Mouse (Mus musculus) T-helper 2 cell (primary cell): ENCODE data around the gene Nudt22.

ENCODE experiments used
- in situ Hi-C: fragments of 300-600 bp; cut with MboI, MseI; formaldehyde crosslinking; loops from one replicate; pipeline ENCODE4 v1.15.1; 2025; ENCODE audit warnings: high pct_unique_total_duplicates

Gene Nudt22

DNA sequence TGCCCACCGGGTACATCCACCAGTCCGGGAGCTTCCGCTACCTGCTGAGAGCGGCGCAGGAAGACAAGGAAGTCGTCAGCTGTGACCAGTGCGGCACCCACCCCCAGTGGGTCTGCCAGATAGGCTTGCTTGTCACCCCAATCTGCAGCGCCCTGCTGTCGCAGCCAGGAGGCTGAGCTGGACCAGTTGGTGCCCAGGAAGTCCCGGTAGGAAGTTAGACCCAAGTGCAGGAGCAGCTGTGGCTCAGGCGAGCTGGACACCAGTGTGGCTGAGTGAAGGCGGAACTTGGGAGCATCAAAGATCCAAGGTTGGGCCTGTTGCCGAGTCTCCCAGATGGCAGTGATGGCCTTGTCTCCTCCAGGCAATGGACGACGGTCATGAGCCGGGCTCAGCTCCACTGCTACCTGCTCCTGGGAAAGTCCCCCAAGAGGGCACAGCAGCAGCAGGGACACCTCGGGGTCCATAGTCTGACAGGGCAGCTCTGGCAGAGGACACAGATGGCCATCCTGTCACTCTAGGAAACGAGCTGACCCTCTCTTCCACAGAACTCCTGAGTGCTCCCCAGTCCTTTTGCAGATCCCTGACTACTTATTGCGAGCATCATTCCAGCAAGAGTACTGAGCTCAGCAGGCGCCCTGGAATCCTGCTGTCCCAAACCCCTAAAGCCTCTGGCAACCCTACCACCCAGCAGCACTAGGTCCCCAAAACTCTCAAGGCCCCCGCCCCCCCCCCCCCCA is 494 bp downstream of the Nudt22 start:
- in situ Hi-C loops: loop anchor here (10.0 kb wide), 1 partner anchor 1749 kb away; the partner anchor contains the start of genes 1700092M07Rik and Stx5a

DNA sequence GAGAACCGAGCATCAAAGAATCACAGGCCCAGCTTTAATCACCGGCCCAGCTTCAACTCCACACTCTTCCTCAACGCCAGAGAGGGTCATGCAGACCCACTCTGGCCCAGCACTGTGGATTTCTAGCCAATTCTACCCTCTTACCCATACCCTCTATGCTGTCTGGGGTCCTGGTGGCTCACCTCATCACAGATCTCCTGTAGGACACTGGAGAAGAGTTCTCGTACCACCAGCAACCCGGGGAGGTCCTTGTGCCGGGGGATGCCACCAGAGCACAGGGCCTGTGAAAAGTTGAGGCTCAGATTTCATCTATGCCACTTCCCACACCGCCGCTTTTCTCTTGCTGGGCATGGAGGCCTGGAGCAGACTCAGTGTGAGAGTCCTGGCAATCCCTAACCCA is 1.4 kb downstream of the Nudt22 start:
- in situ Hi-C loops: loop anchor here (10.0 kb wide), 1 partner anchor 1750 kb away; the partner anchor contains the start of genes 1700092M07Rik and Stx5a

DNA sequence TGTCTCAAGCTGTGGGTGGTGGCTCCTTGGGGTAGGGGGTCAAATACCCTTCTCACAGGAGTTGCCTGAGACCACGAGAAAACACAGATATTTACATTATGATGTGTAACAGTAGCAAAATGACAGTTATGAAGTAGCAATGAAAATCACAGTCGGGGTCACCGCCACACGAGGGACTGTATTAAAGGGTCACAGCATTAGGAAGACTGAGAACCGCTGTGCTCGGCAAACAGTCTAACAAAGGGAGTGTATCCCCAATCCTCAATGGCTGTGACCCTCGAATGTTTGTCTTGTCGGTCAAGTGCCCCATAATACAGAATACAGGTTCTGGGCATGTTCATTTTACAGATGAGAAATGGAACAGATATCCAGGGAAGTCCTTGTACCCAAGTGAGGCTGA is 1.9 kb downstream of the Nudt22 start:
- in situ Hi-C loops: loop anchor here (10.0 kb wide), 1 partner anchor 1751 kb away; the partner anchor contains the start of genes 1700092M07Rik and Stx5a

DNA sequence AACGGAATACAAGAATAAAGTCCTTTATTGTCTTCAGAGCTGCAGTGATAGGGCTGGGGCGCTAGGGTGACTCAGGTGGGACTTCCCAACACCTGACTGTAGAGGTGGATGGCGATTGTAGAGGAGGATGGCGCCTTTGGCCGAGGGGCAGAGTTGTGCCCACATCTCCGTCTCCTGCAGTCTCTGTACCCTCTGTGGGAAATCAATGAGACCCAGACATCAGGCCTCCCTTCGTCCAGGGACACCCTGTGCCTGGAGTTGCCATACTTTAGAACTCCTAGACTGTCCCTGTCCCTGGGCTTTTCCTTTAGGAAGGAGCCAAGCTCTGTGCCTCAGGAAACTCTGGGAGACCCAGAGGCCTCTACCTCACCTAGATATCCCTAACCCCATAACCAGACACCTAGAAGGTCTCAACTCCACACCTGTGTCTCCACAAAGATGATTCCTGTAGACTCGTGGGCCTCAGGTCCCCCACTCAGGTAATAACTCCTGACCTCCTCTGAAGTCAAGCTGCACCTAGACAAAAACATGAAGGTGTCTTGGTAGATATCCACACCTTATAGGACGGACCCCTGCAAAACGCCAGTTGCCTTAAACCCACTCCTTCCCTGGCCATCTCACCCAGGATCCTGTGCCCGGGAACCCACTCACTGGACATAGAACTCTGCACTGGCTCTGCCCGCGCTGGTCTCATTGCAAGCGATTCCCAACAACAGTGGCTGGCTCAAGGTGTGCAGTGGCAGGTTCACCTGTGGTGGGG is 2.7 kb downstream of the Nudt22 start:
- in situ Hi-C loops: loop anchor here (10.0 kb wide), 1 partner anchor 1752 kb away; the partner anchor contains the start of genes 1700092M07Rik and Stx5a

DNA sequence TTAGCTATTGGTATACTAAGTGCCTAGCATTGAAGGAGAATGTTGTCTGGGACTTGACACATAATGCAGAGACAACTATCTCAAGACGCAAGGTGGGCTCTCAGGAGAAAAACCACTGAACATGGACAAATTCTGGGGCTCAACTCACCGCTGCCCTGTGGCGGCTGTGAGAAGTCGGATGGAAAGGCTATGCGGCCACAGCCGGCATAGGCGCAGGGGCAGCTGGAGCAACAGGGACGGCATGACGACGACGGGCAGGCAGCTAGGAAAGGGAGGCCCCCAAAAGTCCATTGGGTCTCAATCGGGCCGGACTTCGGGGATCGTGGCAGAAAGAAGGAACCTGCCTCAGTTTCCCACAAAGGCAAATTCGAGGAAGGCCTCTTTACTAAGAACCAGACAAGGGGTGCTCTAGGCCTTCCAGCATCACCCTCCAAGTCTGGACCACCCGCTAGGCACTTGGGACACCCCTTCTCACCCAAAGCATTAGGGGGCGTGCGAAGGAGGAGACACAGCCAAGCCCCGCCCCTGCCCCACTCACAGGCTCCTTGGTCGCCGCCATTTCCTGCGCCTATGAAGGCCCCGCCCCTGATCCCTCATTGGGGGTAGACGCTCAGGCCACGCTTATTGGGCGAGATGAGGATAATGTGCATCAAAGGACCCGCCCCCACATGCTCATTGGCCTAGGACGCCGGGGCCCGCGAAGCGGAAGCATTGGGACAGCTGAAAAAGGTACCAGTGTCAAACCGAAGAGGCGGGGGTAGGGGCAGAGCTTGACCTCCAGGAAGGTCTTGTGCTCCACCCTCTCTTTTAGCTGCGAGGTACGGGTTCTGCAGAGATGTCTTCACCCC is 3.7 kb downstream of the Nudt22 start, which contains the start of gene Dnajc4:
Gene Dnajc4, minus strand, starts transcription at position 562 of the 848 bp plus-strand sequence.
- in situ Hi-C loops: loop anchor here (10.0 kb wide), 1 partner anchor 1753 kb away; the partner anchor contains the start of genes 1700092M07Rik and Stx5a

DNA sequence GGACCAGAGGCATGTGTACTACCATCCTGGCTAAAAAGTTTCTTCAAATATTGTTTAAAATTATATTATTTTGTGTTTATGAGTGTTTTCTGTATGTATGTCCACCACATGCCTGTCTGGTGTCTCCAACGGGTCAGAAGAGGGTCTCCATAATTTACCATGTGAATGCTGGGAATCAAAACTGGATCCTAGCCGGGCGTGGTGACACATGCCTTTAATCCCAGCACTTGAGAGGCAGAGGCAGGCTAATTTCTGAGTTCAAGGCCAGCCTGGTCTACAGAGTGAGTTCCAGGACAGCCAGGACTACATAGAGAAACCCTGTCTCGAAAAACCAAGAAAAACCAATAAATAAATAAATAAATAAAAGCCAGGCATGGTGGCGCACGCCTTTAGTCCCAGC is 4.8 kb downstream of the Nudt22 start:
- in situ Hi-C loops: loop anchor here (10.0 kb wide), 1 partner anchor 1754 kb away; the partner anchor contains the start of genes 1700092M07Rik and Stx5a

DNA sequence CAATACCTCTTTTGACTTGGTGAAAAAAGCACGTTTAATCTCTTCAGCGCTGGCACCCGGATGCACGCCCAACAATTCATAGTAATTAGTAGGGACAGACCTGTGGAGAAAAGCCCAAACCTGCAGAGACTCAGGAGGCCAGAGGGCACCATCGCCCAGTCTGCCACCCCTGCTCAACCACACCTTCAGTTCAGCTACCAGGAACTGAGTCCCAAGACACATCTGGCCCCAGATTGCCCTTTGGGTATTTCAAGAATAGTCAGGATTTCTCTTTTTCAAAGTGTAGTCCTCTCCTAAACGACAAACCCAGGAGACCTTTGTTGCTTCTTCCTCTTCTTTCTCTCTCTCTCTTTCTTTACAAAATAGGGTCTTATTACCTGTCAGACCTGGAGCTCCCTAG is 5.2 kb downstream of the Nudt22 start:
- in situ Hi-C loops: loop anchor here (10.0 kb wide), 1 partner anchor 1754 kb away; the partner anchor contains the start of genes 1700092M07Rik and Stx5a

DNA sequence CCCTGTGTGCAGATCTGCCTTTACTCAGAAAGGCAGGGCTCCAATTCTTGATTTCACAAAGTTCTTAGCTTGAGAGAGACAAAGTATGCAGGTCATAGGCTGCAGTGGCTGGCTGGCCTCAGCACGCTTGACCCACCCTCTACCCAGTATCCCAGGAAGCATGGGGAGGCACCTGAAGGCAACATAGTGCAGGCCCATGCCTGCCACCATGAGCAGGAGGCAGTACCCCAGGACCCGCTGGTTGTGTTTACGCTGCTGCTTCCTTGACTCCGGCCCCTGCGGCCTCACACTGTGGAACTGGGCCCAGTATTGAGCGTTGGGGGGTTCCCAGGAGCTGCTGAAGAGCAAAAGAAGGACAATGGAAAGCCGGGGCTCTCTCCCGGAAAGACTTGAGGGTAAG is 6.7 kb downstream of the Nudt22 start:
- in situ Hi-C loops: no loop called here

DNA sequence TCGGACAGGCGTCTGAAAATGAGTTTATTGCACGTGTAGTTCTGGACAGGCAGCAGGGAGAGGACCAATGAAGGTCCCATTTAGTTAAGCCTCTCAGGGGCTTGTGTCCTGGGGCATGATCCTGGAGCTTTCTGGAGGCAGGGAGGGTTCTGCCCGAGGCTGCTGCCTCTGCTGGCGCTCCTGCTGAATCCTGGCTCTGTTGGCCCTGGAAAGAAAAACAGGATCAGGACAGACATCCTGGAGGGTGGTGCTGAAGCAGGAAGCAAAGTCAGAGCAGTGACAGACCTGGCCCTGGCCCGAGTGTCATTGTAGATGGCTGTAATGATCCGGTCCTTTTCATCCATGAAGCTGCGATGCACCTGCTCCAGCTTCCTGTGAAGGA is 8.0 kb downstream of the Nudt22 start:
- in situ Hi-C loops: no loop called here

DNA sequence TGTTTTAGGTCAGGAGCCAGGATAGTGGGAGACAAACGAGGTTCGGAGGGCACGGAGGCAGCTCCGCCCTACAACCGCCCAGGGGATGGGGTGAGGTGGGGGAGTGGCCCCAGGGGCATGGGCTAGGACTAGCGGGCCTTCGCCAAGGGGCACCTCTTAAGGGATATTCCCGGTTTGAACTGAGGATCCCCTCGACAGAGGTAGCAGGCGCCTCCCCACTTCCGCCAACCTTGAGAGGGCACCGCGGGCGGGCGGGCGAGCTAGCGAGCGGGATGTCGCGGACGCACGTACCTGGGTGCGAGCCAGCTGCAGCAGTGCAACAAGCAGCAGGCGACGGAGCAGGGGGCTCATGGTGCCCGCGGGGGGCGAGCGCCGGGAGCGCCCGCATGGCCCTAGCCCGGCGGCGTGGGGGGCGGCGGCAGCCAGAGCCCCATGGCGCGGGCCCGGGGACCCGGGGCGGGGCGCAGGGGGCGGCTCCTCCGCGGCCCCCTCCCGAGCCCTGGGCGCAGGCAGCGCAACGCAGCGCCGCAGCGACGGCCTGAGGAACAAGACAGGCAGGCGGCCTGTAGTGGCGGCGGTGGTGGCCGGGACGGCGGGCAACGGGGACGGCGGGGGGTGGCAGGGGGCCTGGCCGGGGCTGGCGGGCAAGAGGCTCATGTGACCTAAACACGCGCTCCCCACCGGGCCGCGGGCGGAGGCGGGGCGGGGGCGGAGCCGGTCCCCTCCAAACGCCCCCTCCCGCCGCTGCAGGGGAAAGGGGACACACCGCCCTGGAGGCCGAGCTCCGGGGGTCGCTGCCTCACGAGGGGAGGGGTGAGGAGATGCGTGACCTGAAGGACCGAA is 8.6 kb downstream of the Nudt22 start, which contains the start of gene Vegfb:
Gene Vegfb, minus strand, starts transcription at position 591 of the 843 bp plus-strand sequence.
- in situ Hi-C loops: no loop called here

DNA sequence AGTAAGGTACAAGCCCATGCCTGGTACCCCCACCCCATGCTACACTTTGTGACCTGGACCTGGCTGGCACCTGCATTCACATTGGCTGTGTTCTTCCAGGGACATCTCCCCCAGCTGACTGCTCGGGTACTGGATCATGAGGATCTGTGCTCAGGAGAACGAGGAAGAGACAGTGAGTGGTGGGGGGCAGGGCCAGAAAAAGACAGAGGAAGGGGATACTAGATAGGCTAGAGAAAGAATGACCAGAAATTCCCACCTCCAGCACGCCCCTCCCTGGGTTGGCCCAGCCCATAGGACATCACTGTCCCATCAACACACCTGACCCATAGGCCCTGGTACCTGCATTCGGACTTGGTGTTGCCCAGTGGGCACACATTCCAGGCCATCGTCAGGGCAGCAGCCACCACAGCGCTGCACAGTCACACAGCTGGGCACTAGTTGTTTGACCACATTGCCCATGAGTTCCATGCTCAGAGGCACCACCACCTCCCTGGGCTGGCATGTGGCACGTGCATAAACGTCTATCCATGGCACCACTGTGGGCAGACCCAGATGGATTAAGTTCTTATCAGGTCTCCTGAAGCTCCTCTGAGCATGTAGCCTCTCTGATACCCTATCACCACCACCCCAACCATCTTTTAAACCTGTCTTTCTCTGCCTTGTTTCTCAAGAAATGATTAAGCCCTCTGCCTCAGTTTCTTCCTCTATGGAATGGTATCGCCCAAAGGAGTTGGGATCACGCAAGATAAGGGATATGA is 9.8 kb downstream of the Nudt22 start:
- in situ Hi-C loops: no loop called here

DNA sequence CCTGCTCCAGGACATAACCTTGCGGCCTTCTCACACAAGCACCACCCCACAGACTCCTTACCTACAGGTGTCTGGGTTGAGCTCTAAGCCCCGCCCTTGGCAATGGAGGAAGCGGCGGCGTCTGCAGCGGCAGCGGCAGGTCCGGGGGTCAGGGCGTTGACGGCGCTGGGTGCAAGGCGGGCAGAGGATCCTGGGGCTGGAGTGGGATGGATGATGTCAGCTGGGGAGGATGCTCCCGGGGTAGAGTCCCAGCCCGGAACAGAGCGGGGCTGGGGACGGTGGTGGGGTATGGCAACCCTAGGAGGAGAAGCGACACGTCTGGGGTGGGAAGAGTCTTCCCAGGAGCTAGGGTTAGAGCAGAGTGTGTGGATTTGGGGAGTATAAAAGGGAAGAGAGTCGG is 10.6 kb downstream of the Nudt22 start:
- in situ Hi-C loops: no loop called here

DNA sequence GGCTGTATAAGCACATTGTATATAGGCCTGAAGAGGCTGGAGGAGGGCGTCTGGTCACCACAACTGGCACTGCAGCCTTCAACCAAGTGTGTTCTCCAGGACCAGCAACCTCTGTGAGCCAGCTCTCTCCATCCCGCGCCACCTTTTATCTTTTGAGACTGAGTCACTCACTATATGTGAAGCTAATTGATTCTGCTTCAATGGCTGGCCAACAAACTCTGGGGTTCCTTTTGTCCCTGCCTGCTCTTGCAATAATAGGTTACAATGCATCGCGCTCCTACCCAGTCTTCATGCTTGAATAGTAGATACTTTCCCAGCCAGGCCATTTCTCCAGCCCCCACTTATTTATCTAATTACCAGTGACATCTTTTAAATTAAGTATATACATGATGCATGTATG is 12.3 kb downstream of the Nudt22 start:
- in situ Hi-C loops: no loop called here

DNA sequence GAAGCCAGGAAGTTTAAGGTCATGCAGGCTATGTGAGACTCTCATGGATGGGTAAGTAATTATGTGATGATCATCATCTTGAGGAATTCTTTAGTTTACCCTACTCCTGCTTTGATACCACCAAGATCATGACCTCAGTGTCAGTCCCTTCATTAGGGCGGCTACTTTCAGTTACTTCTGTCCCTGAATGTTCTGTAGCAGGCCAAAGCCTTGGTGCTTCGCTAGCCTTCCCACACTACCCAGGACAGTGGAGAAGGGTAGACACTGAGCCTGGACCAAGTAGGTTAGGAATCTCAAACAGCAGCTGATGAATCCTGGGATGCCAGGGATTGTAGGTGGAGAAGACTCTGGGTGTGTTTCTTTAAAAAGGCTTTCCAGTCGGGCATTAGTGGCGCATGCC is 14.5 kb downstream of the Nudt22 start:
- in situ Hi-C loops: no loop called here

DNA sequence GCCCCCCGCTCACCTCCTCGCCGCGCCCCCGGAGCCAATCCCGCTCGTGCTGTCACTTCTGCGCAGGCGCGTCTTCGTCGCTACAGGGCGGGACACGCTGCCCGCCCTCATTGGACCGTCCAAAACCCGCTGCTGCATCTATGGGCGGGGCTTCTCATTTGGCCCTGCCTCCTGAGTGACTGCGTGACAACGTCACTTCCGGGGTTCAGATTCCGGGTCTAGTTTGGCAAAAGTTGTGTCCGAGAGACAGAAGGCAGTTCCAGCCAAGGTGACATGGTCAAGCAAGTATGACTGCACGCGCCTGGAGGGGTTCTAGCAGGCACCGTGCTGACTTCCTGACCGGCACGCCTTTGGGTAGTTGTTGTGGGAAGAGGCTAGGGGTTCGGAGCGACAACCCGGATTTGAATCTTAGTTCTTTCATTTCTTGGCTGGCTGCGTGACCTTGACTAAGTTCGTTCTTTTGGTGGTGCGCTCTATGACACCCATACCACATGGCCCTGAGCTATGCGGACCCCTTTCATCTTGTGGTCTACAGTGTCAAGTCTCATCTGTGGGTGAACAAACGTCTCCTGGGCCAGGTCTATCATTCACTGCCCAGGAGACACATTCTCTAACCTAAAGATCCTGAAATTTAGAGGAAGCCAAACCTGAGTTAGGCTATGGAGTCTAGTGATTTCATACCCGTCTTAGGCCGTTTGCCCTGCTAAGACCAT is 15.4 kb downstream of the Nudt22 start, which contains the start of gene Fkbp2:
Gene Fkbp2, minus strand, starts transcription at position 121 of the 713 bp plus-strand sequence.
- in situ Hi-C loops: no loop called here

DNA sequence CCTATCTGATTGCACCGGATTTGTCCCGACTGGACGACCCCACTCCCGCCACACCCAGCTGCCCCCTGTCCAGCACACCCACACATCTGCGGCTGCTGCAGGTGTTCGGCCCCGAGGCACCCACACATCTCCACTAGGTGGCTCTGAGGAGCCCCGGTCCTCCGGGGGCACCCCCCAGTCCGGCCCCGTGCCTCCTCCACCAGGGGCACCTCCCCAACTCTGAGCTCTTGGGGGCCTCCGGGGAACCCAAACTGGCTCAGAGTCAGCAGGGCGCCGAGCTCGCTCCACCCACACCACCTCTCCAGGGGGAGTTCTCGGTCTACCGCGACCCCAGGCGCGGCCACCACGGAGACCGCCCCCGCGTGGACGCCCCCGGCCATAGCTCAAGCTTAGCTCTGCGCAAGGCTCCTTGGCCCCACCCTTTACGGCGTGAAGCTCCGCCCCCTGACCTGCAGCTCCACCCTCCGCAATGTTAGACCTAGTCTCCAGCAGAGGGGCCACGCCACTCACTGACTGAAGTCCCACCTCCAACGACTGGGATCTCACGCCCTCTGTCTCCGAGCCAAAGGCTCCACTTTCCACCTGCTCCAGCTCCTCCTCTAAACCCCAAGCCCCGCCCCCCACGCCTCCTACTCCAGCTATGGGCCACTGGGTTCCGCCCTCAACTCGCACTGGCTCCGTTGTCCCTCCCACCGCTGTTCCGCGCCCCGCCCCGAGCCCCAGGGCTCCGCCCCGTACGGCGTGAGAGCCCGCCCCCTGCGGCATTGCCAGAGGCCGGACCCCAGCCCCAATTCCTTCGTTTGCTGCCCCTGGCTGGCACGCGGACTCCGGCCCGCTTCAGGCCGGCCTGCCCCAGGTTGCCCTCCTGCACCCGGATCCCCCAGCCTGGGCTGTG is 16.2 kb downstream of the Nudt22 start:
- in situ Hi-C loops: loop anchor here (5.0 kb wide), 2 partner anchors 42 to 67 kb away; partner anchors contain the start of gene Prdx5

DNA sequence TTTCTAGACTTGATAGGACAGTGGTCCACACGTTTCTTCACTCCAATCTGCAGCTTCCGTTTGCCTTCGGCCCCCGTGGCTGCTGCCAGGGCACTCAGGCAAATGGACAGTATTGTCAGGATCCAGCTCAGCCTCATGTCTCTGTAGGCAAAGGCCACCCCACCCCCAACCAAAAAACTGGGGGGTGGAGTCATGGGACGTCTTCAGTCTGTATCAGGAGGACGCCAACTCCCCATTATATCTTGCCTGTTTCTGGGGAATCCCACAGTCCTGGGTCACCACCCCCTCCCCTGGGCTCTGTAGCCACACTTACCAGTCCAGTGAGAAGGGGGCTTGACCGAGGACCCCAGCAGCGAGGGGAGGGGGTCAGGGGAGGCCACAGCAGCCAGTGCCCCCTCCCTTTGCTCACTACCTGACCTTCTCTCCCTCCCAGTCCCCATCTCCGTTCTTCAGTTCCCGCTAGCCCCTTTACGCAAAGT is 16.9 kb downstream of the Nudt22 start:
- in situ Hi-C loops: loop anchor here (5.0 kb wide), 2 partner anchors 42 to 67 kb away; partner anchors contain the start of gene Prdx5

DNA sequence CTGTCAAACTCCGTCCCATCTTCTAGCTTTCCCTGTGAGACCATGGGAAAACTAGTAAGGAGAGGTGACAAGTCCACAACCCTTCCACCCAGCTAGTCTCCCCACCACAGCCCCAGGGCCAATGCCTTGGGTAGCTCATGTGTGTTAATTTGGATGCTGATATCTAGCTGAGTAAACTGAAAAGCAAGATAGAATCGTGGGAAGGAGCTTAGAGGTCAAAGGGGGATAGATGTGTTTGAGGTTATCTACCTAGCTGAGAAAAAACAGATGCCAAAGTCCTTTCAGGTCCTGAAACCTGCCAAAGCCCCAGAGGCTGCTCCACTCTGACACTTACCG is 17.3 kb downstream of the Nudt22 start:
- in situ Hi-C loops: loop anchor here (5.0 kb wide), 2 partner anchors 41 to 66 kb away; partner anchors contain the start of gene Prdx5
